Mouse (Mus musculus) liver, embryonic 14.5 days (tissue): ENCODE data around the gene Bivm.

ENCODE experiments used
- CTCF ChIP-seq: IDR thresholded peaks from 2 replicates; pipeline ENCODE4 v1.5.1; 2016; ENCODE audit warnings: antibody characterized with exemption, low read depth, control low read depth
- EP300 ChIP-seq: IDR thresholded peaks from 2 replicates; pipeline ENCODE4 v1.6.1; 2016; ENCODE audit warnings: antibody characterized with exemption, low read depth

- TF ChIP-seq EP300 (no peak), CTCF (no peak)
These were observed 16.5 kb upstream of the Bivm start, which contains the start of gene Tex30 for GRCm38 (mm10) chr1:44102259-44102717.
